Mouse (Mus musculus) G1E (cell line): ENCODE results near the gene Rad54l2.

Experiments used
- CTCF ChIP-seq: IDR thresholded peaks from 2 replicates; pipeline ENCODE4 v1.5.1; 2012; ENCODE audit warnings: low read depth, low read length, inconsistent platforms, mixed read lengths
- GATA1 ChIP-seq: IDR thresholded peaks from 2 replicates; pipeline ENCODE4 v1.6.1; 2012; ENCODE audit warnings: borderline replicate concordance, low read length, inconsistent platforms, mixed read lengths
- GATA2 ChIP-seq: IDR thresholded peaks from 2 replicates; pipeline ENCODE4 v1.6.1; 2012; ENCODE audit warnings: low read depth, low read length, inconsistent platforms, borderline replicate concordance
- POLR2AphosphoS5 ChIP-seq: IDR thresholded peaks from 2 replicates; pipeline ENCODE4 v1.6.1; 2012; ENCODE audit warnings: low read depth, low read length, inconsistent platforms; ENCODE audit not compliant: insufficient replicate concordance
- TAL1 ChIP-seq: conservative IDR thresholded peaks from 2 replicates; pipeline ENCODE4 v1.6.1; 2012; ENCODE audit warnings: low read depth, low read length, inconsistent platforms, mixed read lengths

DNA sequence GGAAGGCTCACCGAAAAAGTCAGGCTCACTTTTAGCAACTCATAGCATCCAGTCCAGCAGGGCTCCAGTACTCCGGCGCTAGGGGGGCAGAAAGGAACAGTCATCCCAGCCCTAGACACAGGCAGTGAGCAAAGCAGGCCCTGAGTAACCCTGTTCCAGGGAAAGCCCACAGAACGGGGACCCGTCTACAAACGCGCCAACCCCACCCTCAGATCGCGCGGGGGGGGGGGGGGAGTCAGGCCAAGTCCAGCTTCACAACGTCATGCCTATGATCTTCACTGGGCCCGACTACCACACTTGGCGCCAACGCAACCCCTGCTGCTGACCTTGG, 104.1 kb downstream of the Rad54l2 start:
- no peak for TF ChIP-seq CTCF
- TF ChIP-seq GATA1: no peak
- TF ChIP-seq POLR2AphosphoS5: no peak
- no peak for TF ChIP-seq TAL1
- TF ChIP-seq GATA2: no peak
